Mouse (Mus musculus) left cerebral cortex, adult 8-10 months (tissue): ENCODE data around the gene Pkd2. TPM values are rescaled to one million over a fixed set of nuclear protein-coding genes. Genes with fewer than 3 reads are reported as not detected.
A peak's percentile ranks its signal among the peaks of the same experiment; 100 is the strongest.

Experiments
- DNase-seq, 2 experiments: peaks; one replicate each; pipeline ENCODE4 v3.0.0; 2022; ENCODE audit warnings: low spot score in 2 of 2
- total RNA-seq, 4 experiments: library from RNA; stranded (reverse); gene quantifications; 2 replicates each; pipeline ENCODE4 v1.2.4; 2022

The Pkd2 gene
- total RNA-seq, 4 experiments from 2014 or later: 26.2 to 29.1 (median 28.6) TPM

- DNase-seq: no peak
These were observed 6.5 kb downstream of the Pkd2 start for GRCm38 (mm10) chr5:104465731-104466130.

GRCm38 (mm10) chr5:104466816-104467215 is 7.6 kb downstream of the Pkd2 start:
- no peak for DNase-seq

DNA sequence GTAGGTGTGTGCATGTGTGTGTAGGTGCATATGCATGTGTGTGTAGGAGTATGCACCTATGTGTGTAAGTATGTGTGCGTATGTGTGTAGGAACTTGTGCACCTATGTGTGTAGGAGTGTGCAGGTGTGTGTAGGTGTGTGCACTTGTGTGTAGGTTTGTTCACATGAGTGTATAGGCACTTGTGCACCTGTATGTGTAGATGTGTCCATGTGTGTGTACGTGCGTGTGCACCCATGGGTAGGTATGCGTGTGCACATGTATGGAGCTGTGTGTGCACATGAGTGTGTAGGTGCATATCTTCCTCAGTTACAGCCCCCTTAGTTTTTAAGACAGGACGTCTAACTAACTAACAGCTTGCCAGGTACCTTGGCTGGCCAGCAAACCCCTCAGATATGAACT is 9.3 kb downstream of the Pkd2 start:
- no peak for DNase-seq

- DNase-seq: no peak
These were observed 11.7 kb downstream of the Pkd2 start for GRCm38 (mm10) chr5:104470981-104471391.

GRCm38 (mm10) chr5:104472371-104472770 is 13.1 kb downstream of the Pkd2 start:
- DNase-seq: no peak

DNA sequence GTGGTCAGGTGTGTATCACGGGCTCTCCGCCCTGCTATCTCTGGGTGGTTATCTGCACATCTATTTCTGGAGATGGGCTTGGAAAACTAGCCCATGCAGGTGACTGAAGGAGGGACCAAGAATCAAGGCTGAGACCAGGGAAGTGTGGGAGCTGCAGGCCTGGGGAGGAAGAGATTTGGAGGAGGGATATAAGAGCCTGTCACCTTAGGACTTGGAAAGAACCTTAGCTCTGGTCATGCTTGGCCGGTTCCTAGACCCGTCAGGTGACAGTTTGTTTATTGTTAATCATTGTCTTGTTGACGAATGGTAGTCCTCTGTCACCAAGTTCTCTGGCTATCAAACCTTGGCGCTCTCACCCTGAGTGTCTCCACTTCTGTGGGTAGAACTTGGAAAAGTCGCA is 21.1 kb downstream of the Pkd2 start:
- DNase-seq: no peak

DNA sequence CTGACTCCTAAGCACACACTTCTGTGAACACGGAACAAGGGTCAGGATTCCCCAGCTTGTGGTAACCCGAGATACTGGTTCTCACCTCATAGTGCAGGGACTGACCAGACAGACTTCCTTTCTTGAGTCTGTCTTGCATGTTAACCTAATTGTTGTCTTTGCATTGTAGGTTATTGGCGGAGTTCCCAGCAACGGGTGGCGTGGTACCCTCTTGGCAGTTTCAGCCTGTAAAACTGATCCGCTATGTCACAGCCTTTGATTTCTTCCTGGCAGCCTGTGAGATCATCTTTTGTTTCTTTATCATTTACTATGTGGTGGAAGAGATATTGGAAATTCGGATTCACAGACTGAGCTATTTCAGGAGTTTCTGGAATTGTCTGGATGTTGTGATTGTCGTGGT is 23.6 kb downstream of the Pkd2 start:
- no peak for DNase-seq

- no peak for DNase-seq
These were observed 32.3 kb downstream of the Pkd2 start for GRCm38 (mm10) chr5:104491561-104491960.

DNA sequence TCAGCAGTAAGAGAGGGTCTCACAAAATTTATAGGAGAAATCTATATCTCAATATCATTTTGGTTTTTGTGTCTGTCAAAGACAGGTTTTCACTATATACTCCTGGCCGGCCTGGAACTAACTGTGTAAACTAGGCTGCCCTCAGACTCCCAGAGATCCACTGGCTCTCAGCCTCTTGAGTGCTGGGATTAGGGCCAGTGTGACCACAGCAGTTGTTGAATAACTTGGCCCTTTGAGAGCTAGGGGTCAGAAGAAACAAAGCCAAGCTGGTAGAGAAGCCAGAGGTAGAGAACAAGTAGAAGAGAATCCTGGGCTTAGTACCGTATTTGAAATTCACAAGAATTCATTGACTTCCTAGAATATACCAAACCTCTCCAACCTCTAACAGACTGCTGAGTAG is 45.6 kb downstream of the Pkd2 start:
- DNase-seq: no peak

- DNase-seq: no peak
These were observed 48.6 kb downstream of the Pkd2 start for GRCm38 (mm10) chr5:104507829-104508194.

DNA sequence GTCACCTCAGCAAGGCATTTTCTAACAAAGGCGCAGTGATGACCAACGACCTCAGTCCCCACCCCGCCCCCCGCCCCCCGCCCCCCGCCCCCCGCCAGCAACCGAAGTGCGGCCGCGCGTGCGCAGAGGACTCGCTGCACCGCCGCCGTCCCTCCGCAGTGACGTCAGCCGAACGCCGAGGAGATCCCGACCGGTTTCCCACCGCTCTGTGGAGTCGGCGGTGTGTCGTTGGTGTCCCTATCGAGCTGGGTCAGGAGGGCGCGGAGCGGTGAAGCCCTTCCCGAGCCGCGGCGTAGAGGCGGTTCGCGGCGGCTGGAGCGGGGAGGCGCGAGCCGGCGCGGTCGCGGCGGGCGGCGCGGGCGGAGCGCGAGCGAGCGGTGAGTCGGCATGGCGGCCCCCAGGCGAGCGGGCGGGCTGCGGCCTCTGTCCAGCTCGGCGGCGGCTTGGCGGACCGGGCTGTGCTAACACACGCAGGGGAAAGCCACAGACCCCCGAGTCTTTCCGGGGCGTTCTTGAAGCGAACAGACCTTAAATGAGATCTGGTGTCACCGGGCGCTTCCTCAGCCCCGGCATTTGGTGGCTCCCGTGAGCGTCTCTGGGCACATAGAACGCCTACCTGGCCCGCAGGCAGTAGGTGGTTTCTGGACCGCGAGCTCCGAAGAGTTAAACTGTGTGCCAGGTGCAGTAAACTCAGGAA is 49.1 kb downstream of the Pkd2 start, which contains the start of gene BC005561:
Gene BC005561 (plus strand): TSS at position 158 of the 697 bp plus-strand sequence.
- peak; percentile 64 to 74 for DNase-seq

DNA sequence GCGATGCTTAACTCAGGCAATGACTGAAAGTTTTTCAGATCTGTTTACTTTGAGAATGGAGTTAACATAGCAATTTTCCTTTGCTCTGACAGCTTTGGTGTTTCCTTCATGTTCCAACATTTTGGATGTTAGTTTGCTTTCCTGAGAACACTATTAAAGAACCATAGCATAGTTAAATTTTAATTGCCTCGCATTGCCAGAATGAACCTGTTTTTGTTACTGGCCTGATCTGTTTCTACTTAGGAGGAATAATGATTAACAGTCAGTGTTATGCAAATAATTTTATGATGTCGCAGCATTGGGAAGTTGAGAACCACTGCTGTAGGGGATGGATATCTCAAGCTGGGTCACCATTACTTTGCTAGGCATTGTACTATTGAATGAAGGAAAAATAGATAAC is 52.0 kb downstream of the Pkd2 start:
- no peak for DNase-seq

GRCm38 (mm10) chr5:104538612-104539011 is 79.4 kb downstream of the Pkd2 start:
- no peak for DNase-seq

DNA sequence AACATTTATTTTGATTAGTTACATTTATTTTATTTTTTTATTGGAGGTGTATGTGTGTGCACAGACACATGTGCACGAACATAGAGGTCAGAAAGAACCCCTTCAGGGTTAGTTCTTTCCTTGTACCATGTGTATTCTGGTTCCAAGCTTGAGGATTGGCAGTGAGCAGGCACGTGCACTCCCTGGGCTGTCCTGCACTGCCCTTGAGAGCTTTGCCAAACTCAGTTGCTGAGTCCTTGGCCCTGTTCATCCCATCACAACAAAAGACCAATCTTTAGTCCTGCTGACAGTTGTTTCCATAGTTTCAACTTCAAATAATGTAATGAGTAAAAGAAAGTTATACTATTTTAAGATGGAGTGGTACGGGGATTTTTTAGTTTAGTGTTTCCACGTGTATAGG is 80.1 kb downstream of the Pkd2 start:
- DNase-seq: no peak

Other genes starting within 250 kb of the Pkd2 start
- gene Ibsp, start 160.3 kb upstream of the Pkd2 start, total RNA-seq: under 1 TPM in 2 of 4 experiments, not detected in 2; 0.16 to 0.23 TPM
- not detected for gene Mepe, start 134.1 kb upstream of the Pkd2 start, total RNA-seq
- 10 to 100 TPM; 13.9 to 18.3 (median 15.7) TPM for gene Spp1, start 24.3 kb upstream of the Pkd2 start, total RNA-seq
- 10 to 100 TPM; 11.5 to 13.3 (median 12.4) TPM for gene BC005561, start 48.9 kb downstream of the Pkd2 start, total RNA-seq